Mouse (Mus musculus) mesoderm, embryonic 11.5 days (tissue): ENCODE measurements around the gene Gm32717.
"Not testable (repeated sequence)": the region's sequence is repeated elsewhere in the genome, so short reads cannot be mapped to it uniquely, and the experiment has no call there.

Experiments used
- DNase-seq: peaks from one replicate; pipeline ENCODE4 v3.0.0-alpha.2; 2012; ENCODE audit warnings: low read depth, low spot score

Gm32717 gene

GRCm38 (mm10) chr10:118240680-118241079 is at the start of gene Gm32717:
Gene Gm32717 (minus strand): TSS chr10:118240780.
- DNase-seq: not testable (repeated sequence)

GRCm38 (mm10) chr10:118283016-118283415 is 42.4 kb upstream of the Gm32717 start:
- DNase-seq: not testable (repeated sequence)

GRCm38 (mm10) chr10:118282565-118282964 is 42.0 kb upstream of the Gm32717 start:
- DNase-seq: not testable (repeated sequence)

GRCm38 (mm10) chr10:118278069-118278468 is 37.5 kb upstream of the Gm32717 start:
- DNase-seq: not testable (repeated sequence)

- DNase-seq: not testable (repeated sequence)
Observed at GRCm38 (mm10) chr10:118271416-118271815, 30.8 kb upstream of the Gm32717 start.

- not testable (repeated sequence) for DNase-seq
Observed at GRCm38 (mm10) chr10:118268812-118269211, 28.2 kb upstream of the Gm32717 start.

- not testable (repeated sequence) for DNase-seq
Observed at GRCm38 (mm10) chr10:118258388-118258787, 17.8 kb upstream of the Gm32717 start, which contains the start of gene Gm32802. Gene Gm32802 (plus strand): TSS chr10:118258688.

- DNase-seq: peak; percentile 76
Observed at GRCm38 (mm10) chr10:118250852-118251295, 10.3 kb upstream of the Gm32717 start.

GRCm38 (mm10) chr10:118249006-118249595 is 8.5 kb upstream of the Gm32717 start:
- not testable (repeated sequence) for DNase-seq

GRCm38 (mm10) chr10:118232607-118233006 is 8.0 kb downstream of the Gm32717 start:
- DNase-seq: not testable (repeated sequence)

GRCm38 (mm10) chr10:118227629-118228028 is 13.0 kb downstream of the Gm32717 start:
- DNase-seq: not testable (repeated sequence)

- DNase-seq: not testable (repeated sequence)
Observed at GRCm38 (mm10) chr10:118215719-118216393, 24.7 kb downstream of the Gm32717 start.

GRCm38 (mm10) chr10:118204642-118205041 is 35.9 kb downstream of the Gm32717 start, which contains the start of gene Il22:
Gene Il22 (plus strand): TSS chr10:118204942.
- DNase-seq: no peak

- DNase-seq: peak; percentile 12
Observed at GRCm38 (mm10) chr10:118195150-118195549, 45.4 kb downstream of the Gm32717 start.
